Mouse (Mus musculus): ENCODE measurements at regions not wholly inside any gene's neighbourhood (a gene's known extent, or its start where the extent isn't known, plus 50 kb on each side); places are given as distances from the start of the nearest gene placed in this dataset.

GRCm38 (mm10) chr1:72000741-72001140, 211.4 kb downstream of the Mreg start:
- DNase-seq, result no peak

- no peak for DNase-seq
Measured at GRCm38 (mm10) chr1:71996828-71997227, 215.3 kb downstream of the Mreg start.

- peak; percentile 10 for DNase-seq
Measured at GRCm38 (mm10) chr1:71996234-71996619, 215.9 kb downstream of the Mreg start.

- DNase-seq, result no peak
Measured at GRCm38 (mm10) chr1:71995573-71996233, 216.4 kb downstream of the Mreg start.

GRCm38 (mm10) chr1:71990936-71991335, 221.2 kb downstream of the Mreg start:
- DNase-seq, result no peak

- DNase-seq, result no peak
Measured at GRCm38 (mm10) chr1:71988086-71988485, 224.0 kb downstream of the Mreg start.

GRCm38 (mm10) chr1:71986047-71986446, 226.1 kb downstream of the Mreg start:
- DNase-seq, result no peak

GRCm38 (mm10) chr1:71983786-71984185, 228.3 kb downstream of the Mreg start:
- DNase-seq, result no peak

GRCm38 (mm10) chr1:71982423-71983262, 229.5 kb downstream of the Mreg start:
- no peak for DNase-seq

- DNase-seq, result no peak
Measured at GRCm38 (mm10) chr1:71980624-71981023, 231.5 kb downstream of the Mreg start.

- no peak for DNase-seq
Measured at GRCm38 (mm10) chr1:71979261-71979660, 232.8 kb downstream of the Mreg start.

- DNase-seq, result no peak
Measured at GRCm38 (mm10) chr1:71977361-71977760, 234.7 kb downstream of the Mreg start.

GRCm38 (mm10) chr1:71974715-71975114, 237.4 kb downstream of the Mreg start:
- no peak for DNase-seq

- DNase-seq, result no peak
Measured at GRCm38 (mm10) chr1:71971943-71972342, 240.2 kb downstream of the Mreg start.

GRCm38 (mm10) chr1:71970771-71971170, 241.3 kb downstream of the Mreg start:
- DNase-seq, result no peak

- no peak for DNase-seq
Measured at GRCm38 (mm10) chr1:71967574-71968104, 244.5 kb downstream of the Mreg start.

GRCm38 (mm10) chr1:71964450-71965126, 247.5 kb downstream of the Mreg start:
- no peak for DNase-seq

GRCm38 (mm10) chr1:71956940-71957339, 255.2 kb downstream of the Mreg start:
- no peak for DNase-seq

- DNase-seq, result no peak
Measured at GRCm38 (mm10) chr1:71955331-71955730, 256.8 kb downstream of the Mreg start.

GRCm38 (mm10) chr1:71953292-71953691, 258.8 kb downstream of the Mreg start:
- DNase-seq, result no peak

- DNase-seq, result no peak
Measured at GRCm38 (mm10) chr1:71949549-71949948, 262.6 kb downstream of the Mreg start.

- no peak for DNase-seq
Measured at GRCm38 (mm10) chr1:71948686-71949085, 263.4 kb downstream of the Mreg start.

- no peak for DNase-seq
Measured at GRCm38 (mm10) chr1:71947506-71947905, 264.6 kb downstream of the Mreg start.
